Mouse (Mus musculus) cerebellum, adult 2 months (tissue): ENCODE measurements at regions not wholly inside any gene's neighbourhood (a gene's known extent, or its start where the extent isn't known, plus 50 kb on each side); places are given as distances from the start of the nearest gene placed in this dataset.

Experiments
- CTCF ChIP-seq: fragments of 200-500 bp; IDR thresholded peaks from 2 replicates; pipeline ENCODE4 v1.5.1; 2011; ENCODE audit warnings: low read depth, mild to moderate bottlenecking, control low read depth, low read length, moderate library complexity, borderline replicate concordance; ENCODE audit not compliant: insufficient read depth
- POLR2A ChIP-seq: fragments of 200-500 bp; IDR thresholded peaks from 2 replicates; pipeline ENCODE4 v1.6.1; 2011; ENCODE audit warnings: low read length, control low read depth, borderline replicate concordance; ENCODE audit not compliant: insufficient read depth

DNA sequence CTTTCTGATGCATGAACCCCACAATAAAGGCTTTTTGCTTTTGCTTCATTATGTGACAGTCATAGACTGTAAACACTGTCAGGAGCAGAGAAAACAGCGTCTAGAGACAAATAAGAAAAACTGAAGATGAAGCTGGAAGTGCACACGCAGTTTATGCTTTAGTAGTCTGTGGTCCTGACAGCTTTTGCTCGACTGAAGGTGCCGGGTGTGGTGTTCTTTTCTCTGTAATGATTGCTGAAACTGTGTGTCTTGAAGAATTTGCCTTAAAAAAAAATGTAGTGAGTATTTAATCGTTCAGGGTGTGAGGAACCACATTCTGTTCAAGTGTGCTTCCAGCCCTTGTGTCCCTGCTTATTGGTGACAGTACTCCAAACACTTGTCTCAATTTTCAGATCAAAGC lies 83.8 kb upstream of the Diaph3 start:
- TF ChIP-seq POLR2A: no peak
- TF ChIP-seq CTCF: no peak
